Mouse (Mus musculus) embryo, embryonic 11 days (tissue): ENCODE results near the gene Nop58.
"Not testable (repeated sequence)": the region's sequence is repeated elsewhere in the genome, so short reads cannot be mapped to it uniquely, and the experiment has no call there.

ENCODE experiments used
- DNase-seq: peaks from one replicate; pipeline ENCODE4 v3.0.0-alpha.2; 2015

Gene Nop58

GRCm38 (mm10) chr1:59725661-59726060 is 40.9 kb downstream of the Nop58 start:
- no peak for DNase-seq

- DNase-seq: no peak
These were observed 45.3 kb downstream of the Nop58 start for GRCm38 (mm10) chr1:59730106-59730505.

- no peak for DNase-seq
These were observed 46.0 kb downstream of the Nop58 start for GRCm38 (mm10) chr1:59730737-59731136.

- DNase-seq: no peak
These were observed 49.3 kb downstream of the Nop58 start for GRCm38 (mm10) chr1:59734076-59734475.

GRCm38 (mm10) chr1:59738768-59739414 is 54.1 kb downstream of the Nop58 start:
- no peak for DNase-seq

- DNase-seq: no peak
These were observed 55.0 kb downstream of the Nop58 start for GRCm38 (mm10) chr1:59739577-59740354.

GRCm38 (mm10) chr1:59749047-59749446 is 64.3 kb downstream of the Nop58 start:
- DNase-seq: no peak

GRCm38 (mm10) chr1:59749724-59750123 is 65.0 kb downstream of the Nop58 start:
- DNase-seq: not testable (repeated sequence)

GRCm38 (mm10) chr1:59755298-59755697 is 70.5 kb downstream of the Nop58 start:
- no peak for DNase-seq

GRCm38 (mm10) chr1:59758325-59758724 is 73.6 kb downstream of the Nop58 start:
- no peak for DNase-seq

GRCm38 (mm10) chr1:59762208-59762607 is 77.4 kb downstream of the Nop58 start:
- DNase-seq: peak; percentile 68

GRCm38 (mm10) chr1:59762651-59763163 is 77.9 kb downstream of the Nop58 start:
- peak; percentile 81 for DNase-seq

- peak; percentile 92 for DNase-seq
These were observed 78.5 kb downstream of the Nop58 start, which contains the start of gene Bmpr2 for GRCm38 (mm10) chr1:59763164-59763768. Gene Bmpr2, plus strand, starts transcription at chr1:59763400.

GRCm38 (mm10) chr1:59763781-59764251 is 79.0 kb downstream of the Nop58 start:
- DNase-seq: peak; percentile 77

- DNase-seq: peak; percentile 70
These were observed 79.7 kb downstream of the Nop58 start for GRCm38 (mm10) chr1:59764407-59764971.

GRCm38 (mm10) chr1:59765279-59765678 is 80.5 kb downstream of the Nop58 start:
- DNase-seq: no peak

GRCm38 (mm10) chr1:59766626-59767025 is 81.9 kb downstream of the Nop58 start:
- DNase-seq: no peak
